Mouse (Mus musculus): ENCODE data around the gene Pum1.

Pum1 gene

GRCm38 (mm10) chr4:130795970-130796369 lies 132.8 kb downstream of the Pum1 start:
- no peak for DNase-seq

GRCm38 (mm10) chr4:130797201-130798051 lies 134.3 kb downstream of the Pum1 start:
- no peak for DNase-seq

- DNase-seq = no peak
Measured at GRCm38 (mm10) chr4:130798416-130798815, 135.3 kb downstream of the Pum1 start.

- peak; percentile 51 for DNase-seq
Measured at GRCm38 (mm10) chr4:130799118-130799517, 136.0 kb downstream of the Pum1 start.

GRCm38 (mm10) chr4:130799582-130799981 lies 136.5 kb downstream of the Pum1 start:
- no peak for DNase-seq

- no peak for DNase-seq
Measured at GRCm38 (mm10) chr4:130800147-130800546, 137.0 kb downstream of the Pum1 start.

- DNase-seq = no peak
Measured at GRCm38 (mm10) chr4:130801198-130801597, 138.1 kb downstream of the Pum1 start.

GRCm38 (mm10) chr4:130801624-130802329 lies 138.7 kb downstream of the Pum1 start:
- no peak for DNase-seq

- DNase-seq = no peak
Measured at GRCm38 (mm10) chr4:130803591-130803990, 140.5 kb downstream of the Pum1 start.

- no peak for DNase-seq
Measured at GRCm38 (mm10) chr4:130804292-130804691, 141.2 kb downstream of the Pum1 start.

GRCm38 (mm10) chr4:130804771-130805361 lies 141.7 kb downstream of the Pum1 start:
- peak; percentile 89 for DNase-seq

- no peak for DNase-seq
Measured at GRCm38 (mm10) chr4:130805746-130806145, 142.6 kb downstream of the Pum1 start.

- DNase-seq = no peak
Measured at GRCm38 (mm10) chr4:130806746-130807145, 143.6 kb downstream of the Pum1 start.

GRCm38 (mm10) chr4:130809784-130810183 lies 146.7 kb downstream of the Pum1 start:
- no peak for DNase-seq

- DNase-seq = no peak
Measured at GRCm38 (mm10) chr4:130810845-130811244, 147.7 kb downstream of the Pum1 start.

- no peak for DNase-seq
Measured at GRCm38 (mm10) chr4:130811385-130811784, 148.3 kb downstream of the Pum1 start.

GRCm38 (mm10) chr4:130813958-130814357 lies 150.8 kb downstream of the Pum1 start:
- DNase-seq = no peak

GRCm38 (mm10) chr4:130814742-130815330 lies 151.7 kb downstream of the Pum1 start:
- DNase-seq = no peak

- no peak for DNase-seq
Measured at GRCm38 (mm10) chr4:130815860-130816259, 152.7 kb downstream of the Pum1 start.

GRCm38 (mm10) chr4:130819806-130820205 lies 156.7 kb downstream of the Pum1 start:
- DNase-seq = no peak

GRCm38 (mm10) chr4:130820594-130821255 lies 157.6 kb downstream of the Pum1 start:
- no peak for DNase-seq

- DNase-seq = no peak
Measured at GRCm38 (mm10) chr4:130828851-130829673, 165.9 kb downstream of the Pum1 start.
